Mouse (Mus musculus) hindbrain, embryonic 16.5 days (tissue): ENCODE measurements around the gene Brd7. TPM values are rescaled to one million over a fixed set of nuclear protein-coding genes. Genes with fewer than 3 reads are reported as not detected.

Experiments
- ATAC-seq: fragments of 200-750 bp; cut with Nextera tagmentation; 2 replicates; pipeline ENCODE4 v1.8.0; 2017; ENCODE audit warnings: moderate TSS enrichment, moderate library complexity
- H3K27ac ChIP-seq: fragments of 300-500 bp; sonication (generic); 2 replicates; pipeline ENCODE4 v1.5.1; 2014; ENCODE audit warnings: low read depth, mild to moderate bottlenecking, control low read depth, low read length, moderate library complexity
- H3K27me3 ChIP-seq: fragments of 300-500 bp; sonication (generic); replicated peaks from 2 replicates; pipeline ENCODE4 v1.6.1; 2014; ENCODE audit warnings: low read length; ENCODE audit not compliant: control insufficient read depth, insufficient read depth
- H3K36me3 ChIP-seq: fragments of 300-500 bp; sonication (generic); 2 replicates; pipeline ENCODE4 v1.6.1; 2014; ENCODE audit warnings: mild to moderate bottlenecking, low read length, moderate library complexity, mixed read lengths; ENCODE audit not compliant: control insufficient read depth, insufficient read depth
- H3K4me1 ChIP-seq: fragments of 300-500 bp; sonication (generic); 2 replicates; pipeline ENCODE4 v1.6.1; 2014; ENCODE audit warnings: low read depth, low read length; ENCODE audit not compliant: control insufficient read depth, insufficient read depth
- H3K4me2 ChIP-seq: fragments of 300-500 bp; sonication (generic); 2 replicates; pipeline ENCODE4 v1.6.1; 2014; ENCODE audit warnings: mild to moderate bottlenecking, low read length, control low read depth, moderate library complexity
- H3K4me3 ChIP-seq: fragments of 300-500 bp; sonication (generic); 2 replicates; pipeline ENCODE4 v1.5.1; 2014; ENCODE audit warnings: mild to moderate bottlenecking, low read length, control low read depth, moderate library complexity
- H3K9ac ChIP-seq: fragments of 300-500 bp; sonication (generic); 2 replicates; pipeline ENCODE4 v1.6.1; 2014; ENCODE audit warnings: low read depth, mild to moderate bottlenecking, control low read depth, low read length, moderate library complexity
- H3K9me3 ChIP-seq: fragments of 300-500 bp; sonication (generic); 2 replicates; pipeline ENCODE4 v1.6.1; 2014; ENCODE audit warnings: mild to moderate bottlenecking, low read length, moderate library complexity; ENCODE audit not compliant: control insufficient read depth
- WGBS: fragments of 180-500 bp; shearing (Covaris S2); extraction: QIAGEN DNeasy Blood & Tissue Kit; methylation state at CpG from one replicate; pipeline ENCODE4 v1.1.7; 2014; 5-methylcytosine and 5-hydroxymethylcytosine counted together
- polyA plus RNA-seq: library from polyadenylated mRNA; unstranded; fragments of >200 nt; fragmentation: Nextera tagmentation; extraction: Ambion mirVana; gene quantifications from 2 replicates; pipeline ENCODE4 v1.2.1, GENCODE M21; 2015

Brd7 gene
- polyA plus RNA-seq, result 37.6 and 58.2 TPM in 2 replicates

DNA sequence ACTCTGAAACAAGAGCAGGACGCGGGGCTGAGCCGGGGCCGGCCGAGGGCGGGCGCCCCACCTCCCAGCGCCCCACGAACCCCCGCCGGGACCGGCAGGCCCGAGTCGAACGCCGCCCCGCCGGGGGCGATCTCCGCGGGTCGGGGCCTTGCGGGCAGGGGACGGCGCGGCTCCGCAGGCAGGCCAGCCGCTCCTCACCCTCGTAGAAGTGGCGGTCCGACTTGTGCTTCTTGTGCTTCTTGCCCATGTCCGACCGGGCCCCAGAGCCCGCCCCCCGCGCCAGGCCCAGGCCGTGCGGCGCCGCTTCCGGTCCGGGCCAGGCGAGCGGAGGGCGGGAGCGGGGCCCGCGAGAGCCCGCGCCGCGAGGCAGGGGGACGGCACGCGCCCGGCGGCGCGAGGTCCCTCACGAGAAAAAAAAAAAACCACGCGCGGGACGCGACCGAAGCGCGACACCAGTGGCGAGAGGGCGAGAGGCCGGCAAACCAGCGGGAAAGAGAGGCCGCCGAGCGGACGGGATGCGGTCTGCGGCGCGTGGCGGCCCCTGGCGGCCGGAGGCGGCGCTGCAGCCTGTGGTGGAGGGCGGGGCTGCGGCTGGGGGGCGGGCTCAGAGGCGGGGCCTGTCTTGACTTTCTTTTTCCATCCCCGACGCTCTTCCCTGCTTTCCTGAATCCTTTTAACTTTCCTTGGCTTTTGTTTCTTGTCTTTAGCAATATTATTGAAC is at the start of gene Brd7:
Gene Brd7 (minus strand): TSS at position 487 of the 721 bp plus-strand sequence.
- peaks cover 14% of the 10 kb centered on the region for H3K4me1 ChIP-seq
- no peaks in the 10 kb centered on the region for H3K9me3 ChIP-seq
- under 1% methylated on average over 91 of the region's 91 CpGs for WGBS
- H3K36me3 ChIP-seq, result peaks cover 16% of the 10 kb centered on the region
- ATAC-seq, result peak; percentile 93
- peak within 1 kb of the TSS; percentile 88 for H3K4me2 ChIP-seq
- H3K27ac ChIP-seq, result peak within 1 kb of the TSS; percentile 85
- peak within 1 kb of the TSS; percentile 99 for H3K4me3 ChIP-seq
- peak within 1 kb of the TSS; percentile 98 for H3K9ac ChIP-seq
- no peaks in the 10 kb centered on the region for H3K27me3 ChIP-seq

DNA sequence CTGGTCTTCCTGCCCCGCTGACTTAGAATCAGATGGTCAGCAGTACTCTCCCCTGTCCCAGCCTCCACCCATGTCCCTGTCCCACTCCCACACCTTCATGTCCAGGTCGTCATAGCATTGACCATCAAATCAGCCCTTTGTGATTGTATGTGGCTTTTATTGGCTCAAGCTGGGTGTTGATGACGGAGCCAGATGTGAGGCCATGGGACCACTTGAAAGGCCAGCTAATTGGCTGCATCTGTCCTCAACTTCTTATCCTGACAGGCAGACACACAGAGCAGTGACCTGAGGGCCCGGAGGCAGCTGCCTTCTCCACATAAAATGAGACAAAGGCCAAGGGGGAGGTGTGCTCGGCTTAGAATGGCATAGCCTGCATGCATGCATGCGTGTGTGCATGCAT is 49.5 kb upstream of the Brd7 start:
- Histone ChIP-seq H3K9ac (no peak overlapping the region), H3K4me2 (no peak overlapping the region), H3K9me3 (peaks cover under 1% of the 10 kb centered on the region; the same call in 1 of the 2 replicates), H3K27me3 (no peaks in the 10 kb centered on the region), H3K4me3 (no peak overlapping the region), H3K36me3 (no peaks in the 10 kb centered on the region), H3K4me1 (no peaks in the 10 kb centered on the region), H3K27ac (no peak overlapping the region)
- ATAC-seq, result no peak
- 69% methylated on average over 6 of the region's 6 CpGs for WGBS

DNA sequence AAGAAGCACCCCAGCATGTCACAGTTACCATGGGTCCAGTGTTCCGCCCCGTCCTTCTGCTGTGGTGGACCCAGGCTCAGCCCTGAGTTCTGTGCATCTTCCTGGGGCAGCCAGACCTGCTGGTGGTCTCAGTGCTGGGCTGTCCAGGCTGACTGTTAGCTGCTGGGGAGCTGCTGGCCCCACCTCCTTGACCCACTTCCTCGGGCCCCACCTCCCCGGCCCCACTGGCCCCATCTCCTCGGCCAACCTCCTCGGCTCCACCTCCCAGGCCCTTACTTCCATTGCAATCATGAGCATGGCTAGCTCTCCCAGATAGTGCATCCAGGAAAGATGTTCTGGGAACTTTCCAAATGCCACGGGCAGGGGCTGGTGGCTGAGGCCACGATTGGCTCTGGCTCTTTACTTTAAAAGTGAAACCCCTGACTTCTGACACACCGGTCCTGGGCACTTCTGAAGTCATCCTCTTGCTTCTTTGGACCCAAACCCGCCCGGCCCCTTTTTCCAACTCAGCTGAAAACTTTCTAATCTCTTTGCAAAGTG is 47.5 kb upstream of the Brd7 start:
- Histone ChIP-seq H3K4me3 (no peak overlapping the region), H3K9me3 (peaks cover 4% of the 10 kb centered on the region; the same call in 1 of the 2 replicates), H3K27me3 (no peaks in the 10 kb centered on the region), H3K4me1 (no peaks in the 10 kb centered on the region), H3K4me2 (no peak overlapping the region), H3K27ac (no peak overlapping the region), H3K36me3 (no peaks in the 10 kb centered on the region), H3K9ac (no peak overlapping the region)
- 73% methylated on average over 11 of the region's 11 CpGs for WGBS
- ATAC-seq, result no peak

DNA sequence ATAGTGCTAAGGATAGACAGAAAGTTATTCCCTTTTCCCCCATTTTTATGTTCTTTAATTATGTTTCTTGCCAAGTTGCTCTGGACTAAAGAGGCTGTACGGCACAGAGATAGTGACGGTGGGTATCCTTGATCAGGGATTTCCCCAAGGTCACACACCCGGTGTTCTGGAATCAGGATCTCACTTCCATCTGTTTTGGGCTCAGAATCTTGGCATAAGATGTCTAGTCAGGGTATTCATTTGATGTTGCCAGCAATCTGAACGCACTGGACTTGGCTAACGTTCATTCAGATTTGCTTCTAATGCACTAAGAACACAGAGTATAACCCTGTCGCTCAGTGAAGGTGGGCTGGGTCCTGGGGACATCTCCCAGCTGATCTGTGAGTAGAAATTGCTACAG is 45.7 kb upstream of the Brd7 start:
- ATAC-seq, result no peak
- H3K9ac ChIP-seq, result no peak overlapping the region
- H3K27me3 ChIP-seq, result no peaks in the 10 kb centered on the region
- H3K4me1 ChIP-seq, result no peaks in the 10 kb centered on the region
- H3K36me3 ChIP-seq, result no peaks in the 10 kb centered on the region
- no peak overlapping the region for H3K4me2 ChIP-seq
- H3K4me3 ChIP-seq, result no peak overlapping the region
- H3K9me3 ChIP-seq, result peaks cover 4% of the 10 kb centered on the region; the same call in 1 of the 2 replicates
- WGBS, result 85% methylated on average over 6 of the region's 6 CpGs
- H3K27ac ChIP-seq, result no peak overlapping the region

DNA sequence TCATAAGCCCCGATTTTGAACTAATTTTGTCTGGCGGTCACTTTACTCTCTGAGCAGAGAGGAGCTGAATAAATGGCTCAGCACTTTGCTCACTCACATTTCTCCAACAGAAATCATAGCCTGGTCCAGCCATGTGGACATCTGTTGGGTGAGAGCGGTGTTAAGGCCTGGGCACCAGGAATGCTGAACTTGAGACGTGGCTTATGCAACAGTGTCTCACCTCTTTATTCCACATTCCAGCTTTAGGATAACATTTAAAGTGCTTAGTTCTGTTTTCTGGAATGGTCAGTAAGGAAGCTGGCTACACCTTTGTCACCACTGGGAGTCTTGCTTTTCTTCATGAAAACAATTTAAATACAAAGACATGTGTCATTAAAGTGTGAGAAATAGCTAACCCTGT is 36.1 kb upstream of the Brd7 start:
- H3K36me3 ChIP-seq, result no peaks in the 10 kb centered on the region
- no peak overlapping the region for H3K27ac ChIP-seq
- H3K27me3 ChIP-seq, result no peaks in the 10 kb centered on the region
- H3K9me3 ChIP-seq, result no peaks in the 10 kb centered on the region
- H3K9ac ChIP-seq, result no peak overlapping the region
- H3K4me1 ChIP-seq, result no peaks in the 10 kb centered on the region
- H3K4me3 ChIP-seq, result no peak overlapping the region
- no peak overlapping the region for H3K4me2 ChIP-seq
- 89% methylated on average over 4 of the region's 4 CpGs for WGBS
- ATAC-seq, result no peak

DNA sequence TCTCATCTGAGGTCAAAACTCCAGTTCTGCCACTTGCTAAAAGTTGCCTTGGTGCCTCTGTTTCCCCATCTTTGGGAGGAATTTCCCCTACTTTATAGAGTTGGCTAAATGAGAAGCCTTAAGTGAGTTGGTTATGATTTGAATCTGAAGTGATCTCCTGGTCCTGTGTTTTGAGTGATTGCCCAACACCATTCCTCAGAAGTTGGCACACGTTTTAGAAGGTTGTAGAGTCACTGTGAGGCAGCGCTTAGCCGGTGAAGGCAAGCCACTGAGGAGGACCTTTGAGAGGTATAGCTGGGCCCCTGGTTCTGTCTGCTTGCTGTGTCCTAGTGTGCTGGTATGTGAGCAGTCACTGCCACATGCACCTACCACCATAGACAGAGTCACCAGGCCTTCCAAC is 31.3 kb upstream of the Brd7 start:
- Histone ChIP-seq H3K27ac (no peak overlapping the region), H3K36me3 (no peaks in the 10 kb centered on the region), H3K4me2 (no peak overlapping the region), H3K4me1 (no peaks in the 10 kb centered on the region), H3K9ac (no peak overlapping the region), H3K4me3 (no peak overlapping the region), H3K9me3 (no peaks in the 10 kb centered on the region), H3K27me3 (no peaks in the 10 kb centered on the region)
- no peak for ATAC-seq
- WGBS, result 92% methylated on average over 3 of the region's 3 CpGs

DNA sequence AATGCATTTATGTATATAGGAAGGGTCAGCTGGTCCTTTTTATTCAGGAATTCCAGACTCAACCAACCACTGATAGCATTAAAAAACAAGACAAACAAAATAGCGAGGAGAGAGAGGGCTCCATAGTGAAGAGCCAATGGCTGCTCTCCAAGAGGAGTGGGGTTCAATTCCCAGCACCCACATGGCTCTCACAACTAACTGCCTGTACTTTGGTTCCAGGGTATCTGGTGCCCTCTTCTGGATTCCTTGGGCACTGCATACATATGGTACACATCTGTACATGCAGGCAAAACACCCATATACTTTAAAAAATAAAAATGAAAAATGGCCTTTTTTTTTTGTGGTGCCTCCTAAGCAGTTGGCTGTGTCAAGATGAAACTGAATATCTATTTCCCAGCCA is 28.8 kb upstream of the Brd7 start:
- 100% methylated on average over 1 of the region's 1 CpGs for WGBS
- Histone ChIP-seq H3K4me3 (no peak overlapping the region), H3K4me2 (no peak overlapping the region), H3K9ac (no peak overlapping the region), H3K36me3 (no peaks in the 10 kb centered on the region), H3K9me3 (no peaks in the 10 kb centered on the region), H3K27ac (no peak overlapping the region), H3K27me3 (no peaks in the 10 kb centered on the region), H3K4me1 (no peaks in the 10 kb centered on the region)
- ATAC-seq, result no peak

DNA sequence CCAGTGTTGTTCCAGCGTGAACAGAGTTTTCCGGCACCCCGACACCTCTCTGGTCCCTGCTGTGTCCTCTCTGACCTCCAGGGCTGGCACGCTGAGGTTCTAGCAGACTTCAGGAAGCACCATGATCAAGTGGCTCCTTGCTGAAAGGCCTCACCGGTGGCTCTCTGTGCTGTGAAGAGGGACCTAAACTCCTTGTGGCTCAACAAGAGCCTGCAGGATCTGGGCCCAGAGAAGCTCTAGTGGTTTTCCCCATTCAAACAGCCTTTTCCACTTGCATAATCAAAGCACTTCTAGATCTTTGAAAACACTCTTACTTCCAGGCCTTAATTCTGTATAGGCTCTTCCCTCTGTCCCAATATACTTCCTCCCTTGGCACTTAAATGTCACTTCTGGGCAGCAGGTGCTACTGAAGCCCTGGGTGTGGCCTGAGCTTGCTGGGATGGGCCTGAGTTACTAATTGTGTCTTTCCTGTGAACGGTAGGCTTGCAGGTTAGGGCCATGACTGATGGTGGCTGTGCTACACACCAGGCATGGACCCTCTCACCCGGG is 26.8 kb upstream of the Brd7 start:
- H3K4me1 ChIP-seq, result no peaks in the 10 kb centered on the region
- H3K27ac ChIP-seq, result no peak overlapping the region
- H3K27me3 ChIP-seq, result no peaks in the 10 kb centered on the region
- no peak for ATAC-seq
- H3K9ac ChIP-seq, result no peak overlapping the region
- H3K4me2 ChIP-seq, result no peak overlapping the region
- 91% methylated on average over 7 of the region's 7 CpGs for WGBS
- no peak overlapping the region for H3K4me3 ChIP-seq
- no peaks in the 10 kb centered on the region for H3K9me3 ChIP-seq
- H3K36me3 ChIP-seq, result no peaks in the 10 kb centered on the region

DNA sequence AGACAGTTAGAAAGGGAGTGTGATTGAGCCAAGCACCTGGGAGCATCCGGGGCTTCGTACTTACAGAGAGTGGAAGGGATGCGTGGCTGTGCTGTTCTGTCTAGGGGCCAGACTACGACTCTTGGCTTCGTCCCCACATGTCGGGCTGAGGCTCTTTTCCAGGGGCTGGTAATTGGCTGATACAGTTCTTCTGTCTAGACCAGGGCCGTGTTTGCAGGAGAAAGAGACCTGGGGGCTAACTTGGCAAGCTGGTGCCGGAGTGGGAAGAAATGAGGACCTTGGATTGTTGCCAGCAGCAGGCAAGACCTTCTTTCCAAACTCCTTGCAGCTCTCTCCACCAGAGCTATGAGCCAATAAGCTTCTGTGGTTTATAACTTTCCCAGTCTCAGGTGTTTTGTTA is 25.9 kb upstream of the Brd7 start:
- no peak overlapping the region for H3K4me2 ChIP-seq
- H3K9ac ChIP-seq, result no peak overlapping the region
- WGBS, result 55% methylated on average over 8 of the region's 8 CpGs
- no peaks in the 10 kb centered on the region for H3K27me3 ChIP-seq
- H3K27ac ChIP-seq, result no peak overlapping the region
- H3K9me3 ChIP-seq, result no peaks in the 10 kb centered on the region
- peak; percentile 58; the same call in 1 of the 2 replicates for ATAC-seq
- H3K4me1 ChIP-seq, result no peaks in the 10 kb centered on the region
- H3K36me3 ChIP-seq, result no peaks in the 10 kb centered on the region
- H3K4me3 ChIP-seq, result no peak overlapping the region
